Mouse (Mus musculus): ENCODE results near the gene Rbpj. TPM values are rescaled to one million over a fixed set of nuclear protein-coding genes. Genes with fewer than 3 reads are reported as not detected.

Gene Rbpj
- polyA plus RNA-seq, 1 experiment: 16.0 TPM

DNA sequence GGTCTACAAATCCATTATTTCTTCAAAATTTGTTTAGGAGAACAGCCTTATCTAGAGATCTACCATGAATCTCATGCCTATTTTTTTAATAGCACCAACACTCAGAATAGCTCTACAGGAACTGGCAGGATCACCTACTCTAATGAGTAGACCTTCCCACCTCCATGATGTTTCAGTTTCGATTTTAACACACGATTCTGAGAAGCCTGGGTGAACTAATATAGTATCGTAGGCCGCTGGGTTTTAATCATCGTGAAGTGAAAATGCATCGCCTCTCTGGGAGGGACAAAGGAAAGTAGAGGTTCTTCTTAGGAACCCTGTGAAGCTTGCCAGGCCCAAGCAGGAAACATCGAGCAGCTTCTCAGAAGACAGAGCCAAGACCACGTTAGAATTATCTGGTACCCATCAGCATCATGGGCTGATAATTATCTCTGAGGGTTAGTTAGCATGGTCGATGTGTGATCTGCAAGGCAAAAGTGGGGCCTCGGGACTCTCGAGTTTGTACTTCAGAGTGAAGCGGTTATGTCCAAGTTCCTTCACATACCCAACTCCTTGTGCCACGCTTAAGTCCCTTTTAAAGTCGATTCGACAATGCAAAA, 100.6 kb downstream of the Rbpj start:
- Histone ChIP-seq H3K4me2 (ENCODE audit: low read depth) (no peak overlapping the region), H3ac (ENCODE audit: control insufficient read depth, insufficient read length) (no peak overlapping the region), H3K4me3 (no peak overlapping the region), H3K79me2 (ENCODE audit: control insufficient read depth, insufficient read depth) (no peaks in the 10 kb centered on the region), H3K36me3 (ENCODE audit: control insufficient read depth, insufficient read depth) (no peaks in the 10 kb centered on the region), H3K27me3 (ENCODE audit: control insufficient read depth, insufficient read depth, insufficient read length) (no peaks in the 10 kb centered on the region)
- no peak for TF ChIP-seq TCF12 (IDR thresholded peaks at IDR 0.05; ENCODE audit: insufficient read depth, poor library complexity, severe bottlenecking)
- no peak for TF ChIP-seq CEBPB (IDR thresholded peaks at IDR 0.05; ENCODE audit: insufficient read depth, poor library complexity, severe bottlenecking)

DNA sequence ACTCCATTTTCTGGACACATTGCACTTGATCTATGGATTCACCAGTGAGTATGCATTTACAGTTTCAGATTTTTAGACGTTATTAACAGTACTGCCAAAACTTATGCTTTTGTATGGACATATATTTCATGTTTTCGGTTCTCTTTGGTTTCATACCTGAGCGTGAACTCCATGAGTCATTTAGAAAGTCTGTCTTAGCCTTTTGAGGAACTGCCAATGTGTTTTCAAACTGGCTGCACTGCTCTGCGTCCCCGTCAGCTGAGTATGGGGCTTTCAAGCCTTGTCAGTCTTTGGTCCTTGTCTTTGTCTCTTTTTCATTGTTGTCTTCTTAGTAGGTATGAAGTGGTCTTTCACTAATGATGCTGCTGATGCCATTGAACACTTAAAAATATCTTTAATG, 106.5 kb downstream of the Rbpj start:
- Histone ChIP-seq H3K36me3 (ENCODE audit: control insufficient read depth, insufficient read depth) (no peaks in the 10 kb centered on the region), H3K79me2 (ENCODE audit: control insufficient read depth, insufficient read depth) (no peaks in the 10 kb centered on the region), H3K27me3 (ENCODE audit: control insufficient read depth, insufficient read depth, insufficient read length) (no peaks in the 10 kb centered on the region), H3ac (ENCODE audit: control insufficient read depth, insufficient read length) (no peak overlapping the region), H3K4me2 (ENCODE audit: low read depth) (no peak overlapping the region), H3K4me3 (no peak overlapping the region)
- TF ChIP-seq MAX (IDR thresholded peaks at IDR 0.05; ENCODE audit: low read depth) (no peak), SRF (IDR thresholded peaks at IDR 0.05; ENCODE audit: control insufficient read depth, insufficient read length, low read depth) (no peak), REST (IDR thresholded peaks at IDR 0.05; ENCODE audit: insufficient read depth, insufficient read length) (no peak), E2F4 (IDR thresholded peaks at IDR 0.05; ENCODE audit: insufficient read depth) (no peak)

DNA sequence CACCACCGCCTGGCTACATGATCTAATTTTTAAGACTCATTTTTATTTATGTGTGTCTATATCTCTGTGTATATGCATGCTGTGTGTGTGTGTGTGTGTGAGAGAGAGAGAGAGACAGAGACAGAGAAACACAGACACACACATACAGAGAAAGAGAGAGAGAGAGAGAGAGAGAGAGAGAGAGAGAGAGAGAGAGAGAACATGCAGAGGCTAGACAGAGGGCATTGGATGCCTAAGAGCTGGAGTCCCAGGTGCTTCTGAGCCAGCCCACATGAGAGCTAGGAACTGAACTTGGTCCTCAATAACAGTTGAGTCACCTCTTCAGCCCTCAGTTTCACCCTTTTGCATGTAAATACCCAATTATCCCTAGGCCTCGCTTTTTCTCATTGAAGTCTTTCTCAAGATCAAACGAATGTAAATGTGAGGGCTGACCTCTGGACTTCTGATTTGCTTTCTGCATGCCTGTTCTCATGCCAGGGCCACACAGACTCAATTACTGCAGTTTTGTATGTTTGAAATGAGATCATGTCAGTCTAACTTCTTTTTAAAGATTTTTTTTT, 109.0 kb downstream of the Rbpj start:
- Histone ChIP-seq H3K27me3 (ENCODE audit: control insufficient read depth, insufficient read depth, insufficient read length) (no peaks in the 10 kb centered on the region), H3K4me3 (no peak overlapping the region), H3ac (ENCODE audit: control insufficient read depth, insufficient read length) (no peak overlapping the region), H3K79me2 (ENCODE audit: control insufficient read depth, insufficient read depth) (no peaks in the 10 kb centered on the region), H3K36me3 (ENCODE audit: control insufficient read depth, insufficient read depth) (no peaks in the 10 kb centered on the region), H3K4me2 (ENCODE audit: low read depth) (no peak overlapping the region)
- TF ChIP-seq MAX (IDR thresholded peaks at IDR 0.05; ENCODE audit: low read depth): no peak
- TF ChIP-seq CEBPB (IDR thresholded peaks at IDR 0.05; ENCODE audit: insufficient read depth, poor library complexity, severe bottlenecking): no peak
- TF ChIP-seq POLR2A (IDR thresholded peaks at IDR 0.05; ENCODE audit: insufficient read length, low read depth): no peak
- TF ChIP-seq TCF12 (IDR thresholded peaks at IDR 0.05; ENCODE audit: insufficient read depth, poor library complexity, severe bottlenecking): no peak
- TF ChIP-seq E2F4 (IDR thresholded peaks at IDR 0.05; ENCODE audit: insufficient read depth): no peak
- TF ChIP-seq REST (IDR thresholded peaks at IDR 0.05; ENCODE audit: insufficient read depth, insufficient read length): no peak
- no peak for TF ChIP-seq POLR2AphosphoS2 (IDR thresholded peaks at IDR 0.05; ENCODE audit: insufficient read length, low read depth)

DNA sequence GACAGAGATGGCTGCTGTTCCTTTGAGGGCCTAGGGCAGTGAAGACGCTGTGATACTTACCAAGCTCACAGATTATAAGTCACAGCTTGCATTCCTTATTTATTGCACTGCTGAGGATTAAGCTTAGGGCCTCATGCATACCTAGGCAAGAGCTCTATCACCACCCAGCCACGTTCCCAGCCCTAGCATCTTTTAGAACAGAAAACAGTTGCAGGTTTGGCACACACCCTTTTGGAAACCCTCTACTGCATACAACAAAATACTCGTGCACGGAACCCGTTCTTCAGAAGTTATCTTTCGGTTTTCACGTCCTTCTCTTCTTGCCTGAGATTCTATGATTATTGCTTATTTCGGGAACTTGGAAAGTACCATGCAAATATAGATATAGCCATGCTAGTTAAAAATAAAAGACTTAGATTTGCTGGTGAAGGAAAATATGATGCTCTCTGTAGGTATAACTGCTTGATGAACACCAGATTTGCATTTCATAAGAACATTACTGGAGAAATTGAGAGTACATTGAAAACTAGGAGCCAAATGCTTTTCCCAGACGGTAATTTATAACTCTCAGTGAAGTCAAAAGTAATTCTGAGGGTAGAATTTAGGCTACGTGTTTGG, 111.4 kb downstream of the Rbpj start:
- Histone ChIP-seq H3ac (ENCODE audit: control insufficient read depth, insufficient read length) (no peak overlapping the region), H3K36me3 (ENCODE audit: control insufficient read depth, insufficient read depth) (no peaks in the 10 kb centered on the region), H3K4me2 (ENCODE audit: low read depth) (no peak overlapping the region), H3K4me3 (no peak overlapping the region), H3K79me2 (ENCODE audit: control insufficient read depth, insufficient read depth) (no peaks in the 10 kb centered on the region), H3K27me3 (ENCODE audit: control insufficient read depth, insufficient read depth, insufficient read length) (no peaks in the 10 kb centered on the region)
- TF ChIP-seq TCF3 (IDR thresholded peaks at IDR 0.05; ENCODE audit: insufficient read length, low read depth): no peak
- TF ChIP-seq SRF (IDR thresholded peaks at IDR 0.05; ENCODE audit: control insufficient read depth, insufficient read length, low read depth): no peak
- no peak for TF ChIP-seq USF1 (IDR thresholded peaks at IDR 0.05; ENCODE audit: low read depth)
- no peak for TF ChIP-seq POLR2A (IDR thresholded peaks at IDR 0.05; ENCODE audit: insufficient read length, low read depth)
- TF ChIP-seq MAX (IDR thresholded peaks at IDR 0.05; ENCODE audit: low read depth): no peak
- no peak for TF ChIP-seq TCF12 (IDR thresholded peaks at IDR 0.05; ENCODE audit: insufficient read depth, poor library complexity, severe bottlenecking)
- TF ChIP-seq REST (IDR thresholded peaks at IDR 0.05; ENCODE audit: insufficient read depth, insufficient read length): no peak
- TF ChIP-seq CEBPB (IDR thresholded peaks at IDR 0.05; ENCODE audit: insufficient read depth, poor library complexity, severe bottlenecking): no peak
- TF ChIP-seq MYOD1 (IDR thresholded peaks at IDR 0.05; ENCODE audit: control insufficient read depth in 1 of 3, insufficient read length in 2 of 3, low read depth in 2 of 3): no peak
- TF ChIP-seq MYOG (IDR thresholded peaks at IDR 0.05; ENCODE audit: control insufficient read depth in 1 of 3, insufficient read depth in 1 of 3, insufficient read length in 2 of 3, low read depth in 2 of 3): no peak
- no peak for TF ChIP-seq POLR2AphosphoS2 (IDR thresholded peaks at IDR 0.05; ENCODE audit: insufficient read length, low read depth)

DNA sequence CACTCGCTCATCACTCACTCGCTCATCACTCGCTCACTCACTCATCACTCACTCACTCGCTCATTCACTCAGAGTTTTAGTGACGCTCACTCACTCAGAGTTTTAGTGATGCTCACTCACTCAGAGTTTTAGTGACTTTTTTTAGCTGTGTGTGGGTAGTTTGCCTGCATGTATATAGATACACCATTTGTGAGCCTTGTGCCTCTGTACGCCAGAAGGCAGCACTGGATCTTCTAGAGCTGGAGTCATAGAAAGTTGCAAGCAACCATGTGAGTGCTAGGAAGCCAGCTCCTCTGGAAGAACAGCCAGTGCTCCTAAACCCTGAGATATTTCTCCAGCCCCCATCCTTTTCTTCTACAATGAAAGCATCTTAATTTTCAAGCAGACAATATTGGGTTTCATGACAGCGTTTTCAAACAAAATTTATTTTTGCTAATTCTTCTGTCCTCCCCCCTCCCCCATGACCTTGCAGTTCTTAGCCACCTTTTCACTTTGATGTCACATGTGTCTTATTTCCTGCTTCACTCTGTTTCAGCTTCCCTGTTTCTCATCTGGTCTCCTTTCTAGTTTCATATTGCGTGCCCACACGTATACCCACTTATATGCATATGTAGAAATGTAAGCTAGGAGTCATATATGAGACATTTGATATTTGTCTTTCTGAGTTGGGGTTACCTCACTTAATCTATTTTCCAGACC, 118.3 kb downstream of the Rbpj start:
- no peak for TF ChIP-seq POLR2AphosphoS2 (IDR thresholded peaks at IDR 0.05; ENCODE audit: insufficient read length, low read depth)
- no peak for TF ChIP-seq POLR2A (IDR thresholded peaks at IDR 0.05; ENCODE audit: insufficient read length, low read depth)
- TF ChIP-seq MYOG (IDR thresholded peaks at IDR 0.05; ENCODE audit: control insufficient read depth in 1 of 3, insufficient read depth in 1 of 3, insufficient read length in 2 of 3, low read depth in 2 of 3): no peak
- TF ChIP-seq MYOD1 (IDR thresholded peaks at IDR 0.05; ENCODE audit: control insufficient read depth in 1 of 3, insufficient read length in 2 of 3, low read depth in 2 of 3): no peak
- no peak for TF ChIP-seq CEBPB (IDR thresholded peaks at IDR 0.05; ENCODE audit: insufficient read depth, poor library complexity, severe bottlenecking)
- TF ChIP-seq E2F4 (IDR thresholded peaks at IDR 0.05; ENCODE audit: insufficient read depth): no peak
- Histone ChIP-seq H3K4me2 (ENCODE audit: low read depth) (no peak overlapping the region), H3K4me3 (no peak overlapping the region), H3K36me3 (ENCODE audit: control insufficient read depth, insufficient read depth) (no peaks in the 10 kb centered on the region), H3K27me3 (ENCODE audit: control insufficient read depth, insufficient read depth, insufficient read length) (no peaks in the 10 kb centered on the region), H3ac (ENCODE audit: control insufficient read depth, insufficient read length) (no peak overlapping the region), H3K79me2 (ENCODE audit: control insufficient read depth, insufficient read depth) (no peaks in the 10 kb centered on the region)

Data from myocyte (in vitro differentiated cells).